Mouse (Mus musculus) erythroblast, embryonic 14.5 days (primary cell): ENCODE data around the gene Cox8c.

Experiments used
- GATA1 ChIP-seq: IDR thresholded peaks from 2 replicates; pipeline ENCODE4 v1.6.1; 2012; ENCODE audit warnings: low read length, inconsistent platforms, mixed read lengths
- TAL1 ChIP-seq: IDR thresholded peaks from 3 replicates; pipeline ENCODE4 v1.6.1; 2012; ENCODE audit warnings: low read length, inconsistent platforms, mixed read lengths

DNA sequence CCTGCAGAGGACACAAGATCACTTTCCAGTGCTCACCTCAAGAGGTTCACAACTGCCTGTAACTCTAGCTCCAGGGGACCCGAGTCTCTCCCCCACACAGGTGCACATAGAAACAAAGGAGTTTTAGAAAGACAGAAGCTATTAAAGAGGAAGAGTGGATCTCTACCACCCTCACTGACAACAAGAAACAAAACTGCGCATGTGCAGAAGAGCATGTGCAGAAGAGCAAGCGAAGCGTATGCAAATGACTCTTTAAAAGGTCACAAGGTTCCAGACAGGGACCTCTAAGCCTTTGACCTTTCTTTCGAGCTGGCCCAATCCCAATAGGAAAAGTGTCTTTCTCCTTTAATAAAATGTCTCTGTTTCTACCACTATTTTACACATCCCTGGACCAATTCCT is 10.5 kb upstream of the Cox8c start:
- TF ChIP-seq GATA1: no peak
- no peak for TF ChIP-seq TAL1
